17 mouse cellular contexts compared by ENCODE assay signal in genomic region chr3:135616730-135617129, GRCm38 (mm10).
"Had no signal": no experiment of that assay in that cellular context is flagged by ENCODE, and none has a peak within 500 bp of the region (broad histone marks: within the 10 kb centered on the region; RNA-seq: fewer than 3 reads in every experiment).

No protein-coding gene starts in this region.

- H3K4me1 ChIP-seq: midbrain, embryonic 12.5 days; midbrain, embryonic 15.5 days; neural tube, embryonic 12.5 days; neural tube, embryonic 15.5 days; stomach, embryonic 15.5 days had no signal

- H3K4me3 ChIP-seq: left cerebral cortex, adult 2 months; liver, embryonic 13.5 days; midbrain, embryonic 12.5 days; midbrain, embryonic 15.5 days; neural tube, embryonic 12.5 days; neural tube, embryonic 15.5 days; stomach, embryonic 15.5 days had no signal

- DNase-seq: kidney, adult 2 months; kidney, postnatal 36 days; layer of hippocampus, postnatal 36 days; liver, embryonic 13.5 days; lung, adult 2 months; lung, postnatal 14 days; lung, postnatal 4 days; right cerebral cortex, adult 18-20 months; thymus, postnatal 25 days had no signal

- H3K9me3 ChIP-seq: liver, embryonic 13.5 days; midbrain, embryonic 12.5 days; midbrain, embryonic 15.5 days; neural tube, embryonic 12.5 days; neural tube, embryonic 15.5 days; stomach, embryonic 15.5 days had no signal

- ATAC-seq: intestine, postnatal 0 days; midbrain, embryonic 15.5 days had no signal

- H3K27ac ChIP-seq: kidney, postnatal 0 days; left cerebral cortex, adult 2 months; liver, embryonic 13.5 days; midbrain, embryonic 12.5 days; midbrain, embryonic 15.5 days; neural tube, embryonic 12.5 days; neural tube, embryonic 15.5 days; stomach, embryonic 15.5 days had no signal

- H3K27me3 ChIP-seq: liver, embryonic 13.5 days; midbrain, embryonic 12.5 days; midbrain, embryonic 15.5 days; neural tube, embryonic 12.5 days; neural tube, embryonic 15.5 days; stomach, embryonic 15.5 days had no signal
